Mouse (Mus musculus) embryo, embryonic 10.5 days (tissue): ENCODE results near the gene Stx1a.

Experiments used
- DNase-seq: peaks from one replicate; pipeline ENCODE4 v3.0.0-alpha.2; 2015; ENCODE audit warnings: low spot score

The Stx1a gene

DNA sequence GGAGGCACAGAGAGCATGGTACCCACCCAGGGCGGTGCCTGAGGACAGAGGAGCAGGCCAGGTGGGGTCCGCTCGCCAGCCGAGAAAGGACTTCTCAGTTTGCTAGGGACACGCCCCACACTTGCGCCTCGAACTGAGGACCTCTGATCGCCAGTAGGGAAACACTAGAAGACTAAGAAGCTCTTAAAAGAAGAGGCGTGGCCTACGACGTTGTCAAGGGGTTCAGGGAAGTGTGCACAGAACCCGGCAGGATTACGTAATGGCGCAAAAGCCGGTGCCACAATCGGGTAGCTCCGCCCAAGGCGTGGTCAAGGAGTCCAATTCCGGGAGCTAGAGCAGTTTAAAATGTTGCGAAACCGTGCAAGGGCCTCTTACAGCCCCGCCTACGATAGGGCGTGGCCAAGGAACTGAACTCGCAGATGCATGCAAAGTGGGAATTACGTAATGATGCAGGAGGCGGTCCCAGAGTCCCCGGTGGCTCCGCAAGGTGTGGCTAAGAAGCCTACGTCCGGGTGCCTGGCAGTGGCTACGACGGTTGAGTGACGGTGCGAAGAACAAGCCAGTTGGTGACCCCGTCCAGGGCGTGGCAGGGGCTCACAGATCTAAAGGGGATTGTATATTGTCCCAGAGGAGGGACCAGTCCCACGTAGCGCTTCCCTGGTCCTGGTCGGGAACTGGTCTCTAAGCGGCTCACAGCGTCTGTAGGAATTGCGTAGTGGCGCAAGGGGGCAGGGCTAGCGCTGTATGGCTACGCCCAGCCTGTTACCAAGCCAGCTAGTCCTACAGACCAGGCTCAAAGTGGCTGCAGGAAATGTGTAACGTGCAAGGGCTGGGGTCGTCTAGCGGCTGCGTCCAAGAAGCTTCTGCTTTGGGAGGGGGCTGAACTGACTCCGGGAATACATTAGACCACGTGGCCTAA lies 14.4 kb upstream of the Stx1a start, which contains the start of gene Abhd11:
Abhd11 (plus strand) TSS at position 482 of the 919 bp plus-strand sequence.
- DNase-seq = peak; percentile 100

GRCm38 (mm10) chr5:135009590-135010319 lies 13.5 kb upstream of the Stx1a start:
- peak; percentile 91 for DNase-seq

- no peak for DNase-seq
These were observed 13.0 kb upstream of the Stx1a start for GRCm38 (mm10) chr5:135010320-135010709.

DNA sequence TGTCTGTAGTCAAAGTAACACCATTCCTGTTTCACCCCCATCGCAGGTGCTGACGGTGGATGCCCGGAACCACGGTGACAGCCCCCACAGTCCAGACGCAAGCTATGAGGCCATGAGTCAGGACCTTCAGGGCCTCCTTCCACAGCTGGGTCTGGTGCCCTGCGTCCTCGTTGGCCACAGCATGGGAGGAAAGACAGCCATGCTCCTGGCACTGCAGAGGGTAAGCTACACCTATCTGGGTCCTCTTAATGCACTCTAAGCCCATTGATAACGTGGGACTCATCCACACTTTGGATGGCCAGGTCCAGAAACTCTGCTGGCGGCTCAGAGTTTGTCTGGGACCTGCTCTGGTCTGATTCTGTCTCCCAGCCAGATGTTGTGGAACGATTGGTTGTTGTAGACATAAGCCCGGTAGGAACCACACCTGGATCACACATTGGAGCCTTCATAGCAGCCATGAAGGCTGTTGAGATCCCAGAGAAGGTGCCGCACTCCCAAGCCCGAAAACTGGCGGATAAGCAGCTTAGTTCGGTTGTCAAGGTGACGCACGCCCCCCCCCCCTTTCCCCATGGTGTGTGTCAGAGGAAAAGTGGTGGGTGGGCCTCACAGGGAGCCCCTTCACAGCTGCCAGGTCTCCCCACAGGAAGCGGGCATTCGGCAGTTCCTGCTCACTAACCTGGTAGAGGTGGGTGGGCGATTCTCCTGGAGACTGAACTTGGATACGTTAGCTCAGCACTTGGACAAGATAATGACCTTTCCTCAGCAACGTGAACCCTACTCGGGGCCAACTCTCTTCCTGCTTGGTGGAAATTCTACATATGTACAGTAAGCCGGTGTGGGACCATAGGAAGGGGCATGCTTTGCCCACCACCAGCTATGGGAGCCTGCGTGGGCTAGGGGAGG lies 12.2 kb upstream of the Stx1a start:
- DNase-seq = no peak

GRCm38 (mm10) chr5:135011809-135012613 lies 11.3 kb upstream of the Stx1a start:
- peak; percentile 37 for DNase-seq

- peak; percentile 90 for DNase-seq
These were observed 10.4 kb upstream of the Stx1a start for GRCm38 (mm10) chr5:135012671-135013441.

- DNase-seq = peak; percentile 88
These were observed 7.8 kb upstream of the Stx1a start for GRCm38 (mm10) chr5:135015497-135015896.

DNA sequence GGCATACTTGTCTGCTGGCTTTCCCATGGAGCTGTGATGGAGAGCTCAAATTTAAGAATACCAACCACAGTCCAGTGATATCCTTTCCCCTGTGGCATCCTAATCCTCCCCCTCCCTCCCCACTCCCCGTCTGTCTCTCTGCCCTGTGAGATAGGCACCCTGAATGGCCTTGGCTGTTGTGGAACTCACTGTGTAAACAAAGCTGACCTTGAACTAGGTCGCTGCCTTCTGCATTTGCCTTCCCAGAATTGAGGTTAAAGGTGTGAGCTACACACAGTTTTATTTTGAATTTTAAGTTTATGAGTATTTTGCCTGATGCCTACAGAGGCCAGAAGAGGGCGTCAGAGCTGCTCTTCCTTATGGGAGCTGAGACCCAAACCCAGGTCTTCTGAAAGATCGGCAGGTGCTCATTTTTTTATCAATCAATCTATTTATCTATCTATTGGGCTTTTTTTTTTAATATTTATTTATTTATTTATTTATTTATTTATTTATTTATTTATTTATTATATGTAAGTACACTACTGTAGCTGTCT lies 7.0 kb upstream of the Stx1a start:
- DNase-seq = no peak

DNA sequence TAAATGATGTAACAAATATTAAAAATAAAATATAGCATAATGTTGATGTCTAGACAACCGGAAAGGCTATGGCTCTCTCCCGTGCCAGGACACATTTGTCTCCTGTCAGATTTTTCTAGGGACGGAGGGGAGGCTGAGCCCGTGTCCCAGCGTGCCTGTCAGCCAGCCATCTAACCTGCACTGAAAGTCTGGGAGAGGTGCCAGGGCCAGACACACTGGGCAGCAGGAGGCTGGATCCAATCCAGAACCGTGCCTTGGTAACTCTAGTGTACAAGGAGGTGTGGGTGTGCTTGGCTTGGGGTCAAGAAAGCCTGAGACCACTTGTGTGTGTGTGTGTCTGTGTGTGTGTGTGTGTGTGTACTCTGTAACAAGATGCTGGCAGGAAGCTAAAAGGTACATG lies 1.5 kb upstream of the Stx1a start:
- DNase-seq = no peak

GRCm38 (mm10) chr5:135024665-135025224 lies 1.5 kb downstream of the Stx1a start:
- DNase-seq = peak; percentile 40

- no peak for DNase-seq
These were observed 2.6 kb downstream of the Stx1a start for GRCm38 (mm10) chr5:135025899-135026298.

GRCm38 (mm10) chr5:135029007-135029854 lies 5.9 kb downstream of the Stx1a start:
- DNase-seq = no peak

GRCm38 (mm10) chr5:135032581-135032980 lies 9.3 kb downstream of the Stx1a start:
- no peak for DNase-seq

DNA sequence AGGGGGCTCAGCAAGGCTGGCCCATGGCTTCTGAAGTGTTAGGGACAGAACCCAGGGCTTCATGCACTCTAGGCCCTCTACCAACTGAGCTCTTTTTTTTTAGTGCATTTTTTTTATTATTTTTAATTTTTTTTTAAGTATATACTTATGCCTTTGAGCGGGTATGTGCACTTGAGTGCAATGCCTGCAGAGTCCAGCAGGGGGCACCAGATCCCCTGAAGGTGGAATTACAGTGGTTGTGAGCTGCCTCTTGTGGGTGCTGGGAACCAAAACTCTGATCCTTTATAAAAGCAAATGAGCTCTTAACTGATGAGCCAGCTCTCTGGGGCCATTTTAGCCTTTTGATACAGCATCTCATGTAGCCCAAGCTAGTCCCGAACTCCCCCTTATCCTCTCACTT lies 11.3 kb downstream of the Stx1a start:
- DNase-seq = no peak

DNA sequence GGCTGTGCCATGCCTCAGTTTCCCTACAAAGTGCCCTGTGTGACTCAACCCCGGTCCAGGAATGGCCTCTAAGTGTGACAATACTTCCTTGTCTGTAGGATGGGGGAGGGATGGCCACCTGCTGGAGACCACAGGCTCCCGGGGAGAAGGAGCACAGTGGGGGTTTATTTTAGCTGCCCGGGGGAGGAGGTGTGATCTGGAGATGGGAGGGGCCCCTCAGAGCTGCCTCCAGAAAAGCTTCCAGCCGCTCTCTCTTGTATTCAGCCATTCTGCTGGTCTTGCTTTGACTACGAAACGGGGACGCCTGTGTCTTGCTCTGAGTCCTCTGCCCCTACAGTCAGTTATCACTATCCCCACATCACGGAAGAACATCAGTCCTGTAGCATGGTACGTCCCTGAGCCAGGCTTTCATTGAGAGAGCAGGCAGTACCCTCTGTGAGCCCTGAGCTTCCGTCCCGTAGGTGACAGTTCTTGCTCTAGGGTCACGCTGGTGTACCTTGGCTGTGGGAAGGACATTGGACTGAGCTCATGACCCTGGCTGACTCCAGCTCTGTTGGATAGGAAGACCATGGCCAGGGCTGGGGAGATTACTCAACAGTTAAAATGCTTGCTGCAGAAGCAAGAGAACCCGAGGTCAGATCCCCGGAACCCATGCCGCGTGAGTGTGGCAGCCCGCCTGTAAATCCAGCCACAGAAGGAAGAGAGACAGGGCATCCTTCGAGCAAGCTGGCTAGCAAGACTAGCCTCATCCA lies 12.5 kb downstream of the Stx1a start:
- DNase-seq = no peak

DNA sequence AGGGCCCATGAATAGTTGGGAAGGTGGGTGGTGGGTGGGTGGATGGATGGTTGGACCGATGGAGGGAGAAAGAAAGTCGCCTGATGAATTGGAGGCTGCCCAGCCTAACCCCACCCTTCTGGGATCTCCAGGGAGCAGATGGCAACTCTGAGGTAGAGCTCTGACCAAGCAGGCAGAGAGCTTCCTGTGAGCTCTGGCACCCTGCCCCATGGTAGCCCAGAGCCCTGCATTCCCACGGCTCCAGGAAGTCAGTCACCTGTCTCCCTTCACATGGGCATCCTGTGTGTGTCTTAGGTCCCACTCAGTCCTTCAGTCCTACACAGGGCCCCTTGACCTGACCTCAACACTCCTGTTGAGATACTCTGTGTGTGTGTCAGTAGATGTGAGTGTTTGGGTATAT lies 14.7 kb downstream of the Stx1a start:
- no peak for DNase-seq

GRCm38 (mm10) chr5:135039541-135039940 lies 16.3 kb downstream of the Stx1a start:
- no peak for DNase-seq

- DNase-seq = no peak
These were observed 16.8 kb downstream of the Stx1a start for GRCm38 (mm10) chr5:135040059-135040458.
